Mouse (Mus musculus) B cell, adult 2 months (primary cell): ENCODE measurements at regions not wholly inside any gene's neighbourhood (a gene's known extent, or its start where the extent isn't known, plus 50 kb on each side); places are given as distances from the start of the nearest gene placed in this dataset.

Source experiments
- DNase-seq, 2 experiments: peaks; one replicate each; pipeline ENCODE4 v3.0.0; 2022

GRCm38 (mm10) chr2:50377609-50378413 lies 81.2 kb upstream of the Mmadhc start:
- no peak for DNase-seq

GRCm38 (mm10) chr2:50373626-50374025 lies 77.0 kb upstream of the Mmadhc start:
- no peak for DNase-seq

GRCm38 (mm10) chr2:50373006-50373405 lies 76.4 kb upstream of the Mmadhc start:
- DNase-seq = no peak

- no peak for DNase-seq
Measured at GRCm38 (mm10) chr2:50368831-50369230, 72.2 kb upstream of the Mmadhc start.

GRCm38 (mm10) chr2:50368351-50368750 lies 71.8 kb upstream of the Mmadhc start:
- no peak for DNase-seq

GRCm38 (mm10) chr2:50365221-50365620 lies 68.6 kb upstream of the Mmadhc start:
- DNase-seq = no peak

- no peak for DNase-seq
Measured at GRCm38 (mm10) chr2:50356089-50356488, 59.5 kb upstream of the Mmadhc start.

GRCm38 (mm10) chr2:50347486-50348265 lies 51.1 kb upstream of the Mmadhc start:
- DNase-seq = no peak
